Mouse (Mus musculus): Measurements from ENCODE around the gene Sp110. TPM values are rescaled to one million over a fixed set of nuclear protein-coding genes. Genes with fewer than 3 reads are reported as not detected.
"Not testable (repeated sequence)": the region's sequence is repeated elsewhere in the genome, so short reads cannot be mapped to it uniquely, and the experiment has no call there.

Sp110 gene
- polyA plus RNA-seq, 1 experiment from 2014 or later: 0.49 TPM

DNA sequence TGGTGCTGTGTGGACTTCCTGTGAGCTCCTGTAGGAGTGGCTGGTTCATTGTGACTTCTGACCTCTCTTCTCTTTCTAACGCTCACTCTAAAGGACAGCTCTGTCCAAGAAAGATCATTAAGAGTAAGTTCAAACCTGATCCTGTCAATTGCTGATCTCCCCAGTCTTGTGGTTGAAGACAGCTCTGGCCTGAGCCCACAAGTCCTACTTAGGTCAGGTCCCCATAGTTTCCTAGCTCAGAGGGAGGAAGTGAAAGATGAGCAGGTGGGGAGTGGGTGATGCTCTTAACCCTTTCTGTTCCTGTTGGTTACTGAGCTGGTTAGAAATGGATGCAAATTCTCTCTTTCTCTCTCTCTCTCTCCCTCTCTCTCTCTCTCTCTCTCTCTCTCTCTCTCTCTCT, 5.7 kb upstream of the Sp110 start:
- not testable (repeated sequence) for H3K27ac ChIP-seq (ENCODE audit: low read depth, low read length); H3K9me3 ChIP-seq (ENCODE audit: control insufficient read depth, low read length)
- WGBS: no CpG with 5 or more reads among the region's 1 CpGs

GRCm38 (mm10) chr1:85600794-85601193, 2.2 kb upstream of the Sp110 start:
- not testable (repeated sequence) for H3K4me1 ChIP-seq (replicated peaks; ENCODE audit: control insufficient read depth, insufficient read depth, low read length); ATAC-seq (ENCODE audit: low FRiP score); DNase-seq (ENCODE audit: low spot score); H3K27ac ChIP-seq (ENCODE audit: low read depth, low read length); H3K27me3 ChIP-seq (ENCODE audit: control insufficient read depth, insufficient read depth, low read length); H3K36me3 ChIP-seq (ENCODE audit: control insufficient read depth, insufficient read depth, low read length); H3K4me2 ChIP-seq (replicated peaks; ENCODE audit: low read depth, low read length); H3K9me3 ChIP-seq (ENCODE audit: control insufficient read depth, low read length); H3K9ac ChIP-seq (ENCODE audit: low read depth, low read length); H3K4me3 ChIP-seq (ENCODE audit: low read depth, low read length)
- 67% methylated on average over 4 of the region's 4 CpGs for WGBS

More for the DNA sequence above, 5.7 kb upstream of the Sp110 start:
- H3K9ac ChIP-seq (ENCODE audit: low read depth, low read length); H3K4me3 ChIP-seq (ENCODE audit: low read depth, low read length); H3K36me3 ChIP-seq (ENCODE audit: control insufficient read depth, insufficient read depth, low read length); H3K27me3 ChIP-seq (ENCODE audit: control insufficient read depth, insufficient read depth, low read length); H3K4me2 ChIP-seq (replicated peaks; ENCODE audit: low read depth, low read length); ATAC-seq (ENCODE audit: low FRiP score); H3K4me1 ChIP-seq (replicated peaks; ENCODE audit: control insufficient read depth, insufficient read depth, low read length); DNase-seq (ENCODE audit: low spot score): not testable (repeated sequence)

DNA sequence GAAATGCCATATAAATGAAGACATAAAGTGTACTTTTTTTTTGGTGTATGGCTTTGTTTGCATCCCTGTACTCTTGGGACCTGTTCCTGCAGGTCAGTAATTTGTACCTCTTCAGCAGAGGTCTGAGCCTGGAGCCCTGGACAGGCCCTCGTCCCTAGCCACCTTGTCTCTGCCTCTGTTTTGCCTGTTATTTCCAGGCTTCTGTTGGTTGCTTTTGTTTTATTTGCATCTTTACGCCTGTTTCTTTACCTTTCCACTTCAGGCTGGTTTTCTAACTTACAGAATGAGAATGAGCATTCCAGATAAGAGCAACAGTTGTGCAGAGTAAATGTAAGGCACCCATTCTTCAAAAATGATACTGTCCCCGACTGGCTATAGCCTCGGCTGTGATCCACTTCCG, 1.5 kb upstream of the Sp110 start, which contains the start of gene Sp140:
Gene Sp140, plus strand, starts transcription at position 301 of the 400 bp plus-strand sequence.
- not testable (repeated sequence) for ATAC-seq (ENCODE audit: low FRiP score)

GRCm38 (mm10) chr1:85592526-85592925, 6.1 kb downstream of the Sp110 start:
- not testable (repeated sequence) for ATAC-seq (ENCODE audit: low FRiP score); H3K27ac ChIP-seq (ENCODE audit: low read depth, low read length); H3K27me3 ChIP-seq (ENCODE audit: control insufficient read depth, insufficient read depth, low read length); H3K36me3 ChIP-seq (ENCODE audit: control insufficient read depth, insufficient read depth, low read length); H3K9me3 ChIP-seq (ENCODE audit: control insufficient read depth, low read length); H3K4me2 ChIP-seq (replicated peaks; ENCODE audit: low read depth, low read length); H3K4me1 ChIP-seq (replicated peaks; ENCODE audit: control insufficient read depth, insufficient read depth, low read length); DNase-seq (ENCODE audit: low spot score); H3K9ac ChIP-seq (ENCODE audit: low read depth, low read length); H3K4me3 ChIP-seq (ENCODE audit: low read depth, low read length)
- WGBS: 86% methylated on average over 8 of the region's 8 CpGs

More for the DNA sequence above, 1.5 kb upstream of the Sp110 start, which contains the start of gene Sp140:
- not testable (repeated sequence) for H3K36me3 ChIP-seq (ENCODE audit: control insufficient read depth, insufficient read depth, low read length); H3K27ac ChIP-seq (ENCODE audit: low read depth, low read length); H3K9ac ChIP-seq (ENCODE audit: low read depth, low read length); DNase-seq (ENCODE audit: low spot score); H3K4me2 ChIP-seq (replicated peaks; ENCODE audit: low read depth, low read length); H3K27me3 ChIP-seq (ENCODE audit: control insufficient read depth, insufficient read depth, low read length); H3K4me1 ChIP-seq (replicated peaks; ENCODE audit: control insufficient read depth, insufficient read depth, low read length); H3K4me3 ChIP-seq (ENCODE audit: low read depth, low read length); H3K9me3 ChIP-seq (ENCODE audit: control insufficient read depth, low read length)
- WGBS: no CpG with 5 or more reads among the region's 5 CpGs

- not testable (repeated sequence) for H3K4me2 ChIP-seq (replicated peaks; ENCODE audit: low read depth, low read length); H3K4me1 ChIP-seq (replicated peaks; ENCODE audit: control insufficient read depth, insufficient read depth, low read length); H3K9me3 ChIP-seq (ENCODE audit: control insufficient read depth, low read length); H3K27me3 ChIP-seq (ENCODE audit: control insufficient read depth, insufficient read depth, low read length); H3K27ac ChIP-seq (ENCODE audit: low read depth, low read length); H3K36me3 ChIP-seq (ENCODE audit: control insufficient read depth, insufficient read depth, low read length); H3K4me3 ChIP-seq (ENCODE audit: low read depth, low read length); ATAC-seq (ENCODE audit: low FRiP score); DNase-seq (ENCODE audit: low spot score); H3K9ac ChIP-seq (ENCODE audit: low read depth, low read length)
- 59% methylated on average over 1 of the region's 2 CpGs for WGBS
Observed at GRCm38 (mm10) chr1:85588697-85589096, 9.9 kb downstream of the Sp110 start.

DNA sequence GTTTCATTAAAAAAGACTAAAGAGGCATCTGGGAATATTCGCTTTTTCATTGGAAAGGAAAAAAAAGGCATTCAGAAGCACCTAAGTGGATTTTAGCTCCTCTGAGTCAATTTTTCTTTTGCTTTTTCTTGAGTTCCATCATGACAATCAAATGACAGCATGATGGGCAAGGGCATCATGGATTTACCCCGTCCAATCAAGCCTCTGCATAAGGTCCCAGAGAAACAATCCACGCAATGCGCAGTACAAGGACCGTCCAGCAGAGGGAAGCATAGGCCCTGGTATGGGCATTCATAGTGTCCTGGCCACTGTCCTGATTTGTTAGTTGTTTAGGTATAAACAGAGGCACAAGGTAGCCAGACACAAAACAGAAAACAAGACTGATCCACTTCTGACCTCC, 17.1 kb downstream of the Sp110 start:
- H3K4me1 ChIP-seq (replicated peaks; ENCODE audit: control insufficient read depth, insufficient read depth, low read length); H3K9ac ChIP-seq (ENCODE audit: low read depth, low read length); ATAC-seq (ENCODE audit: low FRiP score); H3K9me3 ChIP-seq (ENCODE audit: control insufficient read depth, low read length); H3K27me3 ChIP-seq (ENCODE audit: control insufficient read depth, insufficient read depth, low read length); H3K36me3 ChIP-seq (ENCODE audit: control insufficient read depth, insufficient read depth, low read length); H3K27ac ChIP-seq (ENCODE audit: low read depth, low read length); H3K4me2 ChIP-seq (replicated peaks; ENCODE audit: low read depth, low read length); H3K4me3 ChIP-seq (ENCODE audit: low read depth, low read length); DNase-seq (ENCODE audit: low spot score): not testable (repeated sequence)
- WGBS: 22% methylated on average over 5 of the region's 5 CpGs

DNA sequence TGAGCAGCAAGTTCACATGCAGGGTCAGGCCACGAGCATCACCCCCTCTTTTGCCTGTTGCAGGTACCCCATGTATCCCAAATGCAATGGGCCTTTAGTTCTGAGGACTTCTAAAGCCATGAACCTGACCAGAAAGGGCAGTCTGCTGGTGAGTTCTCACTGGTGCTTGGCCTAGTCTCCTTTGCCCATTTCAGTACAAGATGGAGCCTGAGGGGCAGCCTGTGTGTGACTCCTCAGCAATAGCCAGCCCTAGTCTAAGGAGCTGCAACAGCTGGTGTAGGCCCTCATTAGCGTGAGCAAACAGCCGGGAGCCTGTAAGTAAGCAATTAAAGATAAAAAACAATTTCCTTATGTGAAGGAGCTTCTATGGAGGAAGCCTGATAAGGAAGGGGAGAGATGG, 18.0 kb downstream of the Sp110 start:
- not testable (repeated sequence) for H3K27me3 ChIP-seq (ENCODE audit: control insufficient read depth, insufficient read depth, low read length); DNase-seq (ENCODE audit: low spot score); H3K27ac ChIP-seq (ENCODE audit: low read depth, low read length); H3K4me2 ChIP-seq (replicated peaks; ENCODE audit: low read depth, low read length); H3K36me3 ChIP-seq (ENCODE audit: control insufficient read depth, insufficient read depth, low read length); H3K9me3 ChIP-seq (ENCODE audit: control insufficient read depth, low read length); H3K9ac ChIP-seq (ENCODE audit: low read depth, low read length); H3K4me1 ChIP-seq (replicated peaks; ENCODE audit: control insufficient read depth, insufficient read depth, low read length); H3K4me3 ChIP-seq (ENCODE audit: low read depth, low read length)
- peak; percentile 35; the same call in 1 of the 2 replicates for ATAC-seq (ENCODE audit: low FRiP score)
- WGBS: 75% methylated on average over 3 of the region's 3 CpGs

DNA sequence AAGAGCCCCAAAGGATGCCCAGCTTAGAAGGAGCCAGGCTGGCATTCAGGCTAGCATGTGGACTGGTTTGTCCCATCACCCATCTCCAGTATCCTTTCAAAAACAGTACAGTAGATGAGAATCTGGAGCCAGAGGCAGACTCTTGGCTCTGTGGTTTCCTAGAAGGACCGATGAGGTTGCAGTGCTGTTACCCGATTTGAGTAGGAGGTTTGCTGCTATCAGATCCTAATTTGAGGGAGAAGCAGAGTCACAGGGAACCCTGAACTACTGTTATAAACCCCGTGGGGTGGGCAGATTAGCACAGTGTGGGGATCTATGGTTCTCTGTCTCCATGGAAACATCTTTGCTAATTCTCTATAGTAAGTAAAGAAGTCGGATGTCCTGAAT, 18.5 kb downstream of the Sp110 start:
- ATAC-seq (ENCODE audit: low FRiP score): peak; percentile 69
- H3K27ac ChIP-seq (ENCODE audit: low read depth, low read length); H3K4me1 ChIP-seq (replicated peaks; ENCODE audit: control insufficient read depth, insufficient read depth, low read length); H3K4me3 ChIP-seq (ENCODE audit: low read depth, low read length); H3K36me3 ChIP-seq (ENCODE audit: control insufficient read depth, insufficient read depth, low read length); H3K27me3 ChIP-seq (ENCODE audit: control insufficient read depth, insufficient read depth, low read length); DNase-seq (ENCODE audit: low spot score); H3K4me2 ChIP-seq (replicated peaks; ENCODE audit: low read depth, low read length); H3K9me3 ChIP-seq (ENCODE audit: control insufficient read depth, low read length); H3K9ac ChIP-seq (ENCODE audit: low read depth, low read length): not testable (repeated sequence)
- WGBS: 87% methylated on average over 2 of the region's 4 CpGs

DNA sequence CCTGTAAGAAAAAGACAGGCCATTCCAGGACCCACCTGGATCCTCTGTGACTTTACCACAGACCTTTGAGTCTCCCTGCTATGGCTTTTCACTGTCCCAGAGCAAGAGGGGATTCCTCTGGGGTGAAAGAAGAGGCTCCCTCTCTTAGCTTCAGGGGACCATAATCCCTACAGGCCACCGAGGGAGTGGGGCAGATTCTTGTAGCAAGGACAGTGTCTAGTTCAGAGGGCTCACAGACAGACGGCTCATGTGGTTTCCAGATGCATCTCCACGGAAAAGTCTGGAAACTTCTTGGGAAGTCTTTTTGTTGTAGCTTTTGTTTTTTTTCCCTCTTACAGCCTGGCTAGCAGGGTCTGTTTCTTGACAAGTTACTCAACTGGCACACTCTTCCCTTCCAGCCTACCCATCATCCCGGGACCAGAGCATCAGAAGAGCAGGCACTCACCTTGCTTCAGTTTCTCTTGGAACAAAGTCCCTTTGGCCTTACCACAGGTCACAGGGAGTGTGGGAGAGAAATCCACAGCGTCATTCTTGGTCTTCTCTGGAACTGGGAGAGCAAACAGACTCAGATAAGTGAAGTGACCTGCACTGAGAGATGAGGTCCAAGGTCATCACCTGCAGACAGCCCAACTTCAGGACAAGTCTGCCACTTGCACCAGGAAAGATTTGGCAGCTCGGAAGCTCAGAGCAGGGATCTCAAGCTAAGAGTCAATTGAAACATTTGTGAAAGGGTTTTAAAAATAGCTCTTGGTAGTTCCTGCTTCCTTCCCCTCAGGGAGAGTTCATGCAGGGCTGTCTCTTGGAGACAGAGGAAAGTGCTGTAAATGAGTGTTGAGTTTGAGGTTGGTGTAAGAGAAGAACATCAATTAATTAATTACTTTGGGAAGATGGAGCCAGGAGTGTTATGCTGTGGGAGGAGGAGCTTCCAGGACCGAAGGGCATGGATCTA, 19.1 kb downstream of the Sp110 start:
- peak; percentile 38; the same call in 1 of the 2 replicates for ATAC-seq (ENCODE audit: low FRiP score)
- H3K27me3 ChIP-seq (ENCODE audit: control insufficient read depth, insufficient read depth, low read length); H3K9ac ChIP-seq (ENCODE audit: low read depth, low read length); H3K4me1 ChIP-seq (replicated peaks; ENCODE audit: control insufficient read depth, insufficient read depth, low read length); H3K4me2 ChIP-seq (replicated peaks; ENCODE audit: low read depth, low read length); DNase-seq (ENCODE audit: low spot score); H3K27ac ChIP-seq (ENCODE audit: low read depth, low read length); H3K9me3 ChIP-seq (ENCODE audit: control insufficient read depth, low read length); H3K4me3 ChIP-seq (ENCODE audit: low read depth, low read length); H3K36me3 ChIP-seq (ENCODE audit: control insufficient read depth, insufficient read depth, low read length): not testable (repeated sequence)
- 79% methylated on average over 6 of the region's 7 CpGs for WGBS

All from hindbrain, embryonic 11.5 days (tissue).